Mouse (Mus musculus) ES-E14 (cell line): ENCODE results near the gene Ablim1. TPM values are rescaled to one million over a fixed set of nuclear protein-coding genes. Genes with fewer than 3 reads are reported as not detected.
A peak's percentile ranks its signal among the peaks of the same experiment; 100 is the strongest.

Source experiments
- DNase-seq: peaks from one replicate; pipeline ENCODE4 v3.0.0-alpha.2; 2013; ENCODE audit warnings: low read depth, low spot score
- H3K27ac ChIP-seq: 2 replicates; pipeline ENCODE4 v1.5.1; 2012; ENCODE audit warnings: low read depth, mild to moderate bottlenecking, low read length, moderate library complexity, mixed read lengths; ENCODE audit not compliant: poor library complexity, insufficient read depth, severe bottlenecking
- H3K36me3 ChIP-seq: 2 replicates; pipeline ENCODE4 v1.6.1; 2012; ENCODE audit warnings: mild to moderate bottlenecking, low read length, moderate library complexity, mixed read lengths; ENCODE audit not compliant: control insufficient read depth, poor library complexity, insufficient read depth, severe bottlenecking
- H3K4me1 ChIP-seq, 2 experiments: fragments of 150-350 bp in 1 of 2; sonication (generic) in 1 of 2; 2 replicates each; pipeline ENCODE4 v1.6.1; 2012; ENCODE audit warnings: low read length in 2 of 2, mild to moderate bottlenecking in 1 of 2, mixed read lengths in 1 of 2; ENCODE audit not compliant: control insufficient read depth in 2 of 2, insufficient read depth in 2 of 2, poor library complexity in 1 of 2
- H3K4me3 ChIP-seq, 2 experiments: fragments of 150-350 bp in 1 of 2; sonication (generic) in 1 of 2; 2 replicates each; pipeline ENCODE4 v1.5.1; 2012; ENCODE audit warnings: low read length in 2 of 2, low read depth in 1 of 2, mild to moderate bottlenecking in 1 of 2, mixed read lengths in 1 of 2; ENCODE audit not compliant: insufficient read depth in 1 of 2, poor library complexity in 1 of 2, severe bottlenecking in 1 of 2
- H3K9ac ChIP-seq: 2 replicates; pipeline ENCODE4 v1.6.1; 2012; ENCODE audit warnings: low read depth, mild to moderate bottlenecking, low read length, mixed read lengths; ENCODE audit not compliant: poor library complexity, insufficient read depth, severe bottlenecking
- H3K9me3 ChIP-seq: fragments of 150-350 bp; sonication (generic); 2 replicates; pipeline ENCODE4 v1.6.1; 2012; ENCODE audit warnings: low read depth, mild to moderate bottlenecking, low read length; ENCODE audit not compliant: control insufficient read depth, insufficient read depth
- CHD2 ChIP-seq: IDR thresholded peaks from 2 replicates; pipeline ENCODE4 v1.6.1; 2014; ENCODE audit warnings: mild to moderate bottlenecking, low read depth, low read length, inconsistent platforms
- HCFC1 ChIP-seq: IDR thresholded peaks from 2 replicates; pipeline ENCODE4 v1.6.1; 2012; ENCODE audit warnings: low read length, inconsistent platforms, borderline replicate concordance; ENCODE audit not compliant: insufficient read depth
- MAFK ChIP-seq: IDR thresholded peaks from 2 replicates; pipeline ENCODE4 v1.6.1; 2014; ENCODE audit warnings: mild to moderate bottlenecking, low read depth, low read length, inconsistent platforms; ENCODE audit not compliant: insufficient read depth
- ZC3H11A ChIP-seq: IDR thresholded peaks from 2 replicates; pipeline ENCODE4 v1.6.1; 2012; ENCODE audit warnings: low read depth, mild to moderate bottlenecking, inconsistent platforms, low read length, borderline replicate concordance
- ZNF384 ChIP-seq: IDR thresholded peaks from 2 replicates; pipeline ENCODE4 v1.6.1; 2012; ENCODE audit warnings: low read depth, low read length, inconsistent platforms
- in situ Hi-C, 2 experiments: fragments of 600-800 bp; cut with MboI; formaldehyde crosslinking; loops; one replicate each; pipeline ENCODE4 v1.15.1; 2025; ENCODE audit warnings: low sequenced_read_pairs in 2 of 2, inconsistent platforms in 1 of 2; ENCODE audit not compliant: unreplicated experiment in 2 of 2
- total RNA-seq: library from RNA; depleted of rRNA; stranded (reverse); fragments of 300-350 nt; gene quantifications from 2 replicates; pipeline ENCODE4 v1.2.3, GENCODE M21; 2012

Ablim1 gene
- total RNA-seq, 1 experiment, result 5.4 TPM

GRCm38 (mm10) chr19:57275166-57275953 lies 39.4 kb downstream of the Ablim1 start:
- H3K4me3 ChIP-seq, result peak overlapping the region in 1 of 2 experiments; percentile 16; a peak in 1 of 4 replicates
- TF ChIP-seq ZC3H11A (no peak), ZNF384 (no peak), CHD2 (no peak), MAFK (no peak), HCFC1 (no peak)
- no peak overlapping the region for H3K9ac ChIP-seq
- no peak overlapping the region for H3K27ac ChIP-seq
- no peak for DNase-seq
- H3K36me3 ChIP-seq, result no peaks in the 10 kb centered on the region
- no peaks in the 10 kb centered on the region for H3K9me3 ChIP-seq
- H3K4me1 ChIP-seq, result peaks cover 2 to 14% of the 10 kb centered on the region in 2 experiments; a peak in 2 of 4 replicates
- in situ Hi-C loops, result no loop called here

DNA sequence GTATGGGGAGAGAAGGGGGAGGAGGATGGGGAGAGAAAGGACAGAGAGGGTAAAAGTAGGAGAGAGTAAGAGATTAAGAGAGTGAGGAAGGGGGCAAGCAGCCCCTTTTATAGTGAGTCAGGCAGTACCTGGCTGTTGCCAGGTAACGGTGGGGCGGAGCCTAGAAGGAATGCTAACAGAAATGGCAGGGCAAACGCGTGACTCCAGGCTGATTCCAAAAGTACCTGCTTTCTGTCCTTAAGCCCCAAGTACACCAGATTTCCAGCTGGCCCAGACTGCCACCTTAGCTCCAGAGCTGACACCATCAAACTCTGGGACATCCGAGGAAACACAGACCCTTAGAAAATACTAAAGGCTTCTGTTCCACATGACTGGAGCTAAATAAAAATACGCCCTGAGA lies 40.0 kb downstream of the Ablim1 start:
- Histone ChIP-seq H3K27ac (no peak overlapping the region), H3K4me3 (peak overlapping the region in 1 of 2 experiments; percentile 16; a peak in 1 of 4 replicates), H3K9me3 (no peaks in the 10 kb centered on the region), H3K4me1 (peaks cover 2 to 14% of the 10 kb centered on the region in 2 experiments; a peak in 2 of 4 replicates), H3K9ac (no peak overlapping the region), H3K36me3 (no peaks in the 10 kb centered on the region)
- peak; percentile 30 for DNase-seq
- in situ Hi-C loops, result no loop called here
- TF ChIP-seq MAFK (no peak), CHD2 (no peak), ZC3H11A (no peak), HCFC1 (no peak), ZNF384 (no peak)

GRCm38 (mm10) chr19:57274286-57274685 lies 40.4 kb downstream of the Ablim1 start:
- Histone ChIP-seq H3K9ac (no peak overlapping the region), H3K9me3 (no peaks in the 10 kb centered on the region), H3K4me1 (peaks cover 2 to 14% of the 10 kb centered on the region in 2 experiments; a peak in 2 of 4 replicates), H3K4me3 (no peak overlapping the region), H3K27ac (no peak overlapping the region), H3K36me3 (no peaks in the 10 kb centered on the region)
- in situ Hi-C loops, result no loop called here
- no peak for TF ChIP-seq ZNF384
- TF ChIP-seq CHD2, result no peak
- no peak for TF ChIP-seq ZC3H11A
- no peak for TF ChIP-seq MAFK
- TF ChIP-seq HCFC1, result no peak
- DNase-seq, result no peak

DNA sequence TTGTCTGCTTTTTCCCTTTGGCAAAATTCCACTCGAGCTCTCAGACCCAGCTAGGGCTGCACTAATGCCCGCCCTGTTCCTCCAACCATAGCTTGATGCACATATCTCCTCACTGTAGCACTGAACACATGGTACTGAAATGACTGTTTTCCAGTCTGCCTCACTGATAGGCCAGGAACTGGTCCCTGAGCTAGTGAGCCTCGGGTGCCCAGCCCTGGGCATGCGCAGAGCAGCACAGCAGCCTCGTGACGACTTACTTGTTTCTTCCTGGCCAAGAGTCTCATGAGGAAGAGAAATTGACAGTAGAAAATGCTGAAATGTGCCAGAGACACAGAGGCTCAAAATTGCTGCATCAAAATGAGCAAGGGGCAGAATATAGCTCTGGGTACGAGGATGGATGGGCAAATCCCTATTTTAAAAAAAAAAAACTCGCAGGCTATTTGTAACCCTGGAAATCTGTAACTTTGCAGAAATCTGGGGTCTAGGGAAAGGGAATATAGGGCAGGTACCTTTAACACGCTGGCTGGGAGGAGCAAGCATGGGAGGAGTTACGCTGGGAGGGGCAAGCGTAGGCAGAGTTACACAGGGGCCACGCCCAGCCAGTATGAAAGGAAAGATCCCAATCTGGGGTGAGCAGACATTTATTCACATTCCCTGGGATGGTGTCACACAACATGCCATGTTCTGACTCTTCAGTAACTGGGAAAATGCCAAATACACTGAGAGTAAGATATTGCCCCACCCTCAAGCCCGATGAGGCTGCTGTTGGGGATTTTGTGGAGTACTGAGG lies 41.7 kb downstream of the Ablim1 start:
- no peaks in the 10 kb centered on the region for H3K36me3 ChIP-seq
- 0 out of 4 replicates have a peak overlapping the region, but pooled peaks of 1 of the 2 experiments have one; percentile 15 for H3K4me3 ChIP-seq
- in situ Hi-C loops, result no loop called here
- H3K9ac ChIP-seq, result no peak overlapping the region
- H3K4me1 ChIP-seq, result peaks cover 2 to 14% of the 10 kb centered on the region in 2 experiments; a peak in 2 of 4 replicates
- no peaks in the 10 kb centered on the region for H3K9me3 ChIP-seq
- H3K27ac ChIP-seq, result no peak overlapping the region
- no peak for TF ChIP-seq ZC3H11A
- TF ChIP-seq HCFC1, result no peak
- no peak for TF ChIP-seq CHD2
- TF ChIP-seq MAFK, result no peak
- no peak for TF ChIP-seq ZNF384
- DNase-seq, result peak; percentile 40
